In genomic region chr16:32130190-32130826, GRCm38 (mm10) we compare ENCODE assay signal across 8 mouse cellular contexts. TPM values are rescaled to one million over a fixed set of nuclear protein-coding genes. Genes with fewer than 3 reads are reported as not detected.
DNase-seq lines count a peak whose midpoint lies in the region; ATAC-seq and TF ChIP-seq lines count a peak whose summit lies in the region.

No protein-coding gene starts in this region.

- peak overlapping the region; percentile 25 to 48; a peak in 3 of 4 replicates for H3K27ac ChIP-seq in heart, embryonic 14.5 days (replicated peaks in 1 of 2; ENCODE audit: control insufficient read depth in 1 of 2, insufficient read depth in 1 of 2, low read depth in 2 of 2, low read length in 2 of 2)
- H3K27ac ChIP-seq in limb, embryonic 12.5 days: no peak overlapping the region
- no peak overlapping the region for H3K27ac ChIP-seq in midbrain, postnatal 0 days (ENCODE audit: low read depth, low read length)

- H3K27me3 ChIP-seq in heart, embryonic 14.5 days (ENCODE audit: control insufficient read depth, insufficient read depth, low read length): no peaks in the 10 kb centered on the region
- H3K27me3 ChIP-seq in limb, embryonic 12.5 days: no peaks in the 10 kb centered on the region
- no peaks in the 10 kb centered on the region for H3K27me3 ChIP-seq in myocyte (ENCODE audit: control insufficient read depth, insufficient read depth, insufficient read length)
- no peaks in the 10 kb centered on the region for H3K27me3 ChIP-seq in midbrain, postnatal 0 days (ENCODE audit: insufficient read depth, low read length)

- no peaks in the 10 kb centered on the region for H3K36me3 ChIP-seq in heart, embryonic 14.5 days (ENCODE audit: control insufficient read depth, insufficient read depth, low read length)
- no peaks in the 10 kb centered on the region for H3K36me3 ChIP-seq in limb, embryonic 12.5 days
- H3K36me3 ChIP-seq in myocyte (ENCODE audit: control insufficient read depth, insufficient read depth): no peaks in the 10 kb centered on the region
- H3K36me3 ChIP-seq in midbrain, postnatal 0 days (ENCODE audit: insufficient read depth, low read length): no peaks in the 10 kb centered on the region

- H3K4me2 ChIP-seq in heart, embryonic 14.5 days (ENCODE audit: low read length): peak overlapping the region; percentile 58
- peak overlapping the region; percentile 11; the same call in 1 of the 2 replicates for H3K4me2 ChIP-seq in limb, embryonic 12.5 days
- peak overlapping the region; percentile 48 for H3K4me2 ChIP-seq in myocyte (ENCODE audit: low read depth)
- no peak overlapping the region for H3K4me2 ChIP-seq in midbrain, postnatal 0 days (ENCODE audit: low read depth, low read length, poor library complexity, severe bottlenecking)

- H3K4me1 ChIP-seq in heart, embryonic 14.5 days (ENCODE audit: control insufficient read depth in 2 of 2, insufficient read depth in 2 of 2, low read length in 2 of 2): peaks cover 0 to 7% of the 10 kb centered on the region in 2 experiments; a peak in 2 of 4 replicates
- H3K4me1 ChIP-seq in limb, embryonic 12.5 days (replicated peaks): no peaks in the 10 kb centered on the region
- no peaks in the 10 kb centered on the region for H3K4me1 ChIP-seq in midbrain, postnatal 0 days (ENCODE audit: insufficient read depth, low read length)

- peak; percentile 55 to 59 for DNase-seq in spleen, adult 18-20 months
- no peak for DNase-seq in spleen, adult 12 weeks (ENCODE audit: low spot score)
- no peak for DNase-seq in frontal cortex, postnatal 14 days (ENCODE audit: low spot score in 2 of 2)
- no peak for DNase-seq in cerebellum, adult 11-12 months
- no peak for DNase-seq in midbrain, postnatal 0 days (ENCODE audit: low spot score)

- no peak for TF ChIP-seq POLR2A in myocyte (IDR thresholded peaks at IDR 0.05; ENCODE audit: insufficient read length, low read depth)

- TF ChIP-seq CTCF in midbrain, postnatal 0 days (IDR thresholded peaks at IDR 0.05): no peak

- no peaks in the 10 kb centered on the region for H3K79me2 ChIP-seq in myocyte (ENCODE audit: control insufficient read depth, insufficient read depth)

- no peaks in the 10 kb centered on the region for H3K9me3 ChIP-seq in heart, embryonic 14.5 days (ENCODE audit: control insufficient read depth, low read length)
- H3K9me3 ChIP-seq in limb, embryonic 12.5 days: no peaks in the 10 kb centered on the region
- H3K9me3 ChIP-seq in midbrain, postnatal 0 days (ENCODE audit: low read length): no peaks in the 10 kb centered on the region

- peak overlapping the region; percentile 12 to 20 for H3K4me3 ChIP-seq in heart, embryonic 14.5 days (ENCODE audit: control insufficient read depth in 1 of 2, insufficient read depth in 1 of 2, low read depth in 1 of 2, low read length in 2 of 2)
- H3K4me3 ChIP-seq in limb, embryonic 12.5 days (replicated peaks): no peak overlapping the region
- no peak overlapping the region for H3K4me3 ChIP-seq in myocyte
- H3K4me3 ChIP-seq in midbrain, postnatal 0 days (ENCODE audit: low read depth, low read length): no peak overlapping the region

- peak; percentile 68 for ATAC-seq in heart, embryonic 14.5 days (ENCODE audit: insufficient number of reproducible peaks, insufficient read depth, low FRiP score, low read depth)
- ATAC-seq in limb, embryonic 12.5 days (ENCODE audit: insufficient number of reproducible peaks, insufficient read depth, low FRiP score, low TSS enrichment, low read depth): no peak
- no peak for ATAC-seq in midbrain, postnatal 0 days (ENCODE audit: low FRiP score)

- WGBS in heart, embryonic 14.5 days: 52% methylated on average over 16 of the region's 16 CpGs
- 68% methylated on average over 16 of the region's 16 CpGs for WGBS in limb, embryonic 12.5 days
- 78% methylated on average over 16 of the region's 16 CpGs for WGBS in midbrain, postnatal 0 days

- peak overlapping the region; percentile 31; the same call in 1 of the 2 replicates for H3K9ac ChIP-seq in heart, embryonic 14.5 days (ENCODE audit: low read length)
- no peak overlapping the region for H3K9ac ChIP-seq in limb, embryonic 12.5 days (replicated peaks)
- no peak overlapping the region for H3K9ac ChIP-seq in midbrain, postnatal 0 days (replicated peaks; ENCODE audit: low read length, poor library complexity, severe bottlenecking)

- H3ac ChIP-seq in myocyte (ENCODE audit: control insufficient read depth, insufficient read length): no peak overlapping the region

TF ChIP-seq in myocyte, 11 proteins besides CTCF, POLR2A, EP300 and RAD21:
- no peak for TF ChIP-seq MAX (IDR thresholded peaks at IDR 0.05; ENCODE audit: low read depth)
- TF ChIP-seq CEBPB (IDR thresholded peaks at IDR 0.05; ENCODE audit: insufficient read depth, poor library complexity, severe bottlenecking): no peak
- no peak for TF ChIP-seq E2F4 (IDR thresholded peaks at IDR 0.05; ENCODE audit: insufficient read depth)
- no peak for TF ChIP-seq REST (IDR thresholded peaks at IDR 0.05; ENCODE audit: insufficient read depth, insufficient read length)
- TF ChIP-seq TCF3 (IDR thresholded peaks at IDR 0.05; ENCODE audit: insufficient read length, low read depth): no peak
- no peak for TF ChIP-seq USF1 (IDR thresholded peaks at IDR 0.05; ENCODE audit: low read depth)
- TF ChIP-seq TCF12 (IDR thresholded peaks at IDR 0.05; ENCODE audit: insufficient read depth, poor library complexity, severe bottlenecking): no peak
- no peak for TF ChIP-seq MYOG (IDR thresholded peaks at IDR 0.05; ENCODE audit: control insufficient read depth in 1 of 3, insufficient read depth in 1 of 3, insufficient read length in 2 of 3, low read depth in 2 of 3)
- no peak for TF ChIP-seq SRF (IDR thresholded peaks at IDR 0.05; ENCODE audit: control insufficient read depth, insufficient read length, low read depth)
- no peak for TF ChIP-seq POLR2AphosphoS2 (IDR thresholded peaks at IDR 0.05; ENCODE audit: insufficient read length, low read depth)
- no peak for TF ChIP-seq MYOD1 (IDR thresholded peaks at IDR 0.05; ENCODE audit: control insufficient read depth in 1 of 3, insufficient read length in 2 of 3, low read depth in 2 of 3)

RNA-seq across cellular contexts. Expression of gene Cep19, which starts 30.7 kb away (rescaled TPM):
- 18.5 and 25.0 TPM in 2 replicates for polyA plus RNA-seq in heart, embryonic 14.5 days (2014; fragmentation: Nextera tagmentation; extraction: Ambion mirVana)
- polyA plus RNA-seq in limb, embryonic 12.5 days (2016; fragmentation: Nextera tagmentation; extraction: Ambion mirVana): 34.1 and 35.9 TPM in 2 replicates
- polyA plus RNA-seq in myocyte (2012; fragmentation: generic; extraction: Trizol): 6.6 TPM
- total RNA-seq in midbrain, postnatal 0 days (2014; rRNA removed): 29.9 and 34.7 TPM in 2 replicates
- 54.3 and 57.3 TPM in 2 replicates for polyA plus RNA-seq in midbrain, postnatal 0 days (2015; fragmentation: Nextera tagmentation; extraction: Ambion mirVana)

RNA-seq across cellular contexts. Expression of gene Pigx, which starts 30.8 kb away (rescaled TPM):
- 74.4 and 91.6 TPM in 2 replicates for polyA plus RNA-seq in heart, embryonic 14.5 days (2014; fragmentation: Nextera tagmentation; extraction: Ambion mirVana)
- 120 and 124 TPM in 2 replicates for polyA plus RNA-seq in limb, embryonic 12.5 days (2016; fragmentation: Nextera tagmentation; extraction: Ambion mirVana)
- 19.4 TPM for polyA plus RNA-seq in myocyte (2012; fragmentation: generic; extraction: Trizol)
- 38.8 and 53.2 TPM in 2 replicates for total RNA-seq in midbrain, postnatal 0 days (2014; rRNA removed)
- 90.4 and 91.3 TPM in 2 replicates for polyA plus RNA-seq in midbrain, postnatal 0 days (2015; fragmentation: Nextera tagmentation; extraction: Ambion mirVana)

RNA-seq across cellular contexts. Expression of gene Nrros, which starts 35.1 kb away (rescaled TPM):
- polyA plus RNA-seq in heart, embryonic 14.5 days (2014; fragmentation: Nextera tagmentation; extraction: Ambion mirVana): 7.4 and 8.7 TPM in 2 replicates
- 9.4 and 9.9 TPM in 2 replicates for polyA plus RNA-seq in limb, embryonic 12.5 days (2016; fragmentation: Nextera tagmentation; extraction: Ambion mirVana)
- polyA plus RNA-seq in myocyte (2012; fragmentation: generic; extraction: Trizol): not detected
- 9.9 and 11.3 TPM in 2 replicates for total RNA-seq in midbrain, postnatal 0 days (2014; rRNA removed)
- polyA plus RNA-seq in midbrain, postnatal 0 days (2015; fragmentation: Nextera tagmentation; extraction: Ambion mirVana): 4.9 and 5.8 TPM in 2 replicates

RNA-seq across cellular contexts. Expression of gene Bex6, which starts 49.3 kb away (rescaled TPM):
- polyA plus RNA-seq in heart, embryonic 14.5 days (2014; fragmentation: Nextera tagmentation; extraction: Ambion mirVana): not detected in 2 replicates
- not detected in 2 replicates for polyA plus RNA-seq in limb, embryonic 12.5 days (2016; fragmentation: Nextera tagmentation; extraction: Ambion mirVana)
- polyA plus RNA-seq in myocyte (2012; fragmentation: generic; extraction: Trizol): not detected
- not detected in 2 replicates for total RNA-seq in midbrain, postnatal 0 days (2014; rRNA removed)
- polyA plus RNA-seq in midbrain, postnatal 0 days (2015; fragmentation: Nextera tagmentation; extraction: Ambion mirVana): not detected in 2 replicates

RNA-seq across cellular contexts. Expression of gene Pak2, which starts 51.2 kb away (rescaled TPM):
- 23.5 and 26.2 TPM in 2 replicates for polyA plus RNA-seq in heart, embryonic 14.5 days (2014; fragmentation: Nextera tagmentation; extraction: Ambion mirVana)
- polyA plus RNA-seq in limb, embryonic 12.5 days (2016; fragmentation: Nextera tagmentation; extraction: Ambion mirVana): 37.9 and 38.0 TPM in 2 replicates
- 10.9 TPM for polyA plus RNA-seq in myocyte (2012; fragmentation: generic; extraction: Trizol)
- total RNA-seq in midbrain, postnatal 0 days (2014; rRNA removed): 35.3 and 37.1 TPM in 2 replicates
- polyA plus RNA-seq in midbrain, postnatal 0 days (2015; fragmentation: Nextera tagmentation; extraction: Ambion mirVana): 23.0 and 26.0 TPM in 2 replicates

Comparison
In these comparisons a context has a peak if more than half of its experiments do, and no peak if none do; other contexts are left out.
1. DNase-seq: peak in spleen, adult 18-20 months (2 of 2); none in spleen, adult 12 weeks (single experiment), frontal cortex, postnatal 14 days (0 of 2), cerebellum, adult 11-12 months (single experiment) and midbrain, postnatal 0 days (single experiment).
2. H3K27ac ChIP-seq: peak in heart, embryonic 14.5 days (2 of 2); none in limb, embryonic 12.5 days (single experiment) and midbrain, postnatal 0 days (single experiment).
3. H3K4me3 ChIP-seq: peak in heart, embryonic 14.5 days (2 of 2); none in limb, embryonic 12.5 days (single experiment), myocyte (single experiment) and midbrain, postnatal 0 days (single experiment).